Mouse (Mus musculus) liver, adult 2 months (tissue): ENCODE data around the gene P2rx3. TPM values are rescaled to one million over a fixed set of nuclear protein-coding genes. Genes with fewer than 3 reads are reported as not detected.

Source experiments
- DNase-seq: peaks from one replicate; pipeline ENCODE4 v3.0.0-alpha.2; 2011; ENCODE audit warnings: low read depth, low spot score; ENCODE audit errors: extremely low read depth
- H3K27ac ChIP-seq: fragments of 200-500 bp; replicated peaks from 2 replicates; pipeline ENCODE4 v1.5.1; 2012; ENCODE audit warnings: low read depth, mild to moderate bottlenecking, control low read depth, inconsistent platforms, low read length; ENCODE audit not compliant: insufficient read depth
- H3K27me3 ChIP-seq: fragments of 200-500 bp; 2 replicates; pipeline ENCODE4 v1.6.1; 2012; ENCODE audit warnings: mild to moderate bottlenecking, moderate library complexity, low read length, inconsistent platforms; ENCODE audit not compliant: control insufficient read depth, insufficient read depth
- H3K36me3 ChIP-seq: fragments of 200-500 bp; 2 replicates; pipeline ENCODE4 v1.6.1; 2012; ENCODE audit warnings: low read length, inconsistent platforms; ENCODE audit not compliant: control insufficient read depth, insufficient read depth
- H3K4me1 ChIP-seq: fragments of 200-500 bp; 2 replicates; pipeline ENCODE4 v1.6.1; 2011; ENCODE audit warnings: low read length; ENCODE audit not compliant: control insufficient read depth, insufficient read depth
- H3K4me3 ChIP-seq: fragments of 200-500 bp; 2 replicates; pipeline ENCODE4 v1.5.1; 2011; ENCODE audit warnings: low read depth, mild to moderate bottlenecking, control low read depth, low read length, moderate library complexity; ENCODE audit not compliant: insufficient read depth
- H3K79me2 ChIP-seq: fragments of 200-500 bp; 2 replicates; pipeline ENCODE4 v1.6.1; 2012; ENCODE audit warnings: inconsistent platforms, mild to moderate bottlenecking, low read length, moderate library complexity; ENCODE audit not compliant: control insufficient read depth, insufficient read depth
- H3K9ac ChIP-seq: fragments of 200-500 bp; 2 replicates; pipeline ENCODE4 v1.6.1; 2012; ENCODE audit warnings: low read depth, mild to moderate bottlenecking, control low read depth, inconsistent platforms, low read length
- CTCF ChIP-seq: fragments of 200-500 bp; IDR thresholded peaks from 2 replicates; pipeline ENCODE4 v1.5.1; 2011; ENCODE audit warnings: low read depth, low read length, control low read depth
- POLR2A ChIP-seq: fragments of 200-500 bp; IDR thresholded peaks from 2 replicates; pipeline ENCODE4 v1.6.1; 2011; ENCODE audit warnings: low read length, control low read depth; ENCODE audit not compliant: insufficient read depth; ENCODE audit errors: extremely low read depth
- WGBS: fragments of 180-500 bp; shearing (Covaris S2); methylation state at CpG from one replicate; pipeline ENCODE4 v1.1.7; 2018; 5-methylcytosine and 5-hydroxymethylcytosine counted together
- polyA plus RNA-seq: library from polyadenylated mRNA; depleted of rRNA; stranded (reverse); fragments of >200 nt; gene quantifications from 2 replicates; pipeline ENCODE4 v1.2.3, GENCODE M21; 2012; rRNA removed
- total RNA-seq: library from RNA; depleted of rRNA; stranded (reverse); fragments of >200 nt; gene quantifications from 2 replicates; pipeline ENCODE4 v1.2.3, GENCODE M21; 2014; rRNA removed

Gene P2rx3
- total and polyA plus RNA-seq, 2 experiments, result 2.1 to 2.8 TPM

- Histone ChIP-seq H3K4me1 (no peaks in the 10 kb centered on the region; the same call in 1 of the 2 replicates), H3K27ac (no peak overlapping the region), H3K9ac (no peak overlapping the region), H3K4me3 (no peak overlapping the region), H3K27me3 (no peaks in the 10 kb centered on the region), H3K36me3 (peaks cover 27% of the 10 kb centered on the region), H3K79me2 (no peaks in the 10 kb centered on the region)
- no peak for DNase-seq
- no peak for TF ChIP-seq CTCF
- TF ChIP-seq POLR2A, result no peak
- 83% methylated on average over 2 of the region's 2 CpGs for WGBS
Measured at GRCm38 (mm10) chr2:84948721-84949120, 88.5 kb downstream of the P2rx3 start.

Other genes starting within 250 kb of the P2rx3 start
- gene Ube2l6, start 238.6 kb downstream of the P2rx3 start, total RNA-seq, result 42.4 and 44.3 TPM in 2 replicates
- 99.8 and 106 TPM in 2 replicates for gene Ube2l6, start 238.6 kb downstream of the P2rx3 start, polyA plus RNA-seq
- gene Smtnl1, start 214.8 kb downstream of the P2rx3 start, total RNA-seq, result 0.18 TPM in 1 of 2 replicates, not detected in the other
- not detected in 2 replicates for gene Smtnl1, start 214.8 kb downstream of the P2rx3 start, polyA plus RNA-seq
- 36.1 and 36.4 TPM in 2 replicates for gene Timm10, start 210.5 kb downstream of the P2rx3 start, total RNA-seq
- 45.8 and 52.2 TPM in 2 replicates for gene Timm10, start 210.5 kb downstream of the P2rx3 start, polyA plus RNA-seq
- gene Slc43a1, start 198.6 kb downstream of the P2rx3 start, total RNA-seq, result 7.2 and 10.0 TPM in 2 replicates
- 8.9 and 12.1 TPM in 2 replicates for gene Slc43a1, start 198.6 kb downstream of the P2rx3 start, polyA plus RNA-seq
- gene Rtn4rl2, start 150.8 kb downstream of the P2rx3 start, total RNA-seq, result 0.13 TPM in 1 of 2 replicates, not detected in the other
- 0.29 and 0.50 TPM in 2 replicates for gene Rtn4rl2, start 150.8 kb downstream of the P2rx3 start, polyA plus RNA-seq
- gene Slc43a3, start 100.9 kb downstream of the P2rx3 start, total RNA-seq, result 25.7 and 26.6 TPM in 2 replicates
- 23.2 and 30.6 TPM in 2 replicates for gene Slc43a3, start 100.9 kb downstream of the P2rx3 start, polyA plus RNA-seq
- not detected in 2 replicates for gene Prg2, start 57.0 kb downstream of the P2rx3 start, total RNA-seq
- gene Prg2, start 57.0 kb downstream of the P2rx3 start, polyA plus RNA-seq, result 0.11 TPM in 1 of 2 replicates, not detected in the other
- gene Prg3, start 49.2 kb downstream of the P2rx3 start, total RNA-seq, result not detected in 2 replicates
- not detected in 2 replicates for gene Prg3, start 49.2 kb downstream of the P2rx3 start, polyA plus RNA-seq
- 39.1 and 40.7 TPM in 2 replicates for gene Ssrp1, start 228 bp downstream of the P2rx3 start, total RNA-seq
- gene Ssrp1, start 228 bp downstream of the P2rx3 start, polyA plus RNA-seq, result 45.2 and 48.9 TPM in 2 replicates
- 13.2 and 15.0 TPM in 2 replicates for gene Tnks1bp1, start 10.6 kb upstream of the P2rx3 start, total RNA-seq
- 12.3 and 13.4 TPM in 2 replicates for gene Tnks1bp1, start 10.6 kb upstream of the P2rx3 start, polyA plus RNA-seq
- 0.07 and 0.09 TPM in 2 replicates for gene Aplnr, start 98.8 kb upstream of the P2rx3 start, total RNA-seq
- 0.04 and 0.06 TPM in 2 replicates for gene Aplnr, start 98.8 kb upstream of the P2rx3 start, polyA plus RNA-seq
- 0.07 TPM in 1 of 2 replicates, not detected in the other for gene Lrrc55, start 159.7 kb upstream of the P2rx3 start, total RNA-seq
- not detected in 2 replicates for gene Lrrc55, start 159.7 kb upstream of the P2rx3 start, polyA plus RNA-seq